Mouse (Mus musculus): ENCODE measurements at regions not wholly inside any gene's neighbourhood (a gene's known extent, or its start where the extent isn't known, plus 50 kb on each side); places are given as distances from the start of the nearest gene placed in this dataset.
A peak's percentile ranks its signal among the peaks of the same experiment; 100 is the strongest.

DNA sequence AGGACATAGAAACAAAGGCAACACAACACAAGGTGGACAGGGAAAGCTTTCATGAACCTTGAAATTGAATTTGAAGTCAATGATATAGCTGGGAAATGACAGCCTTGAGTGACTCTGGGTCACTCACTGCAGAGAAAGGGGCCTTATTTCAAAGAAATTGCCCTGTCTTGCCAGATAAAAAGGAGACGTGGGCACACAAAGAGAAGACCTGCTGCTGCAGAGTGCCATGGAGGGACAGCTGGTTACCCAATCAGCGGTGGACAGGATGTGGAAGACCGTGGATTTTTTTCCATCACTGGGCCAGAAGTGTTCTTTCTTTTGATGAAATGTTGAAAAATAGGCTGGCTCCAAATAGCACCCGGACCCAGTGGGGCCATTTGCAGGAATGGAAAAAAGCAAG is 77.8 kb upstream of the Epha4 start:
- H3K4me3 ChIP-seq = no peak overlapping the region
- no peak for DNase-seq (ENCODE audit: extremely low spot score in 1 of 2, low spot score in 2 of 2)
- intact Hi-C loops (cut with DNase I) = loop anchor here (10.0 kb wide), 1 partner anchor 302 kb away; no protein-coding TSS in a partner anchor
- H3K27ac ChIP-seq = no peak overlapping the region
- TF ChIP-seq CTCF (IDR thresholded peaks at IDR 0.05) = no peak

DNA sequence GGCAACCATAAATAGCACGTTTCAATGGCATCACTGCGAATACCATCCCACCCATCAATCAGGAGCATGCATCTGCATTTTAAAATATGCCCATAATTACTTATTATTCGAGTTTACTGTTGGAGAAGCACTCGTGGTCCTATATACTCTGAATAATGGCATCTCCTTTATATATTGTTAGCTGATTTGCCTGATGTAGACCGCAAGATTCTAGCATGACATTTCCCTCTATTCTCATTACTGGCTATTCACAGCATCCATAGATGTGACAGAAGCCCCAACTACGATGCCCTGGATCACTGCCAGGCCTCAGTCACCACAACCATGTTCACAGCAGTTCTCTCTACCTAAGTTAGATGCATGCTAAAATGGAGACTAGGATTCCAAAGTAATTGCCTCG is 77.4 kb upstream of the Epha4 start:
- H3K4me3 ChIP-seq = no peak overlapping the region
- no peak for TF ChIP-seq CTCF (IDR thresholded peaks at IDR 0.05)
- DNase-seq (ENCODE audit: extremely low spot score in 1 of 2, low spot score in 2 of 2) = no peak
- intact Hi-C loops (cut with DNase I) = loop anchor here (10.0 kb wide), 1 partner anchor 303 kb away; no protein-coding TSS in a partner anchor
- H3K27ac ChIP-seq = no peak overlapping the region

GRCm38 (mm10) chr1:77589423-77589822 is 74.5 kb upstream of the Epha4 start:
- TF ChIP-seq CTCF (IDR thresholded peaks at IDR 0.05) = peak; percentile 59
- intact Hi-C loops (cut with DNase I) = loop anchor here (5.0 to 10.0 kb wide), 2 partner anchors 67 to 1935 kb away; no protein-coding TSS in a partner anchor
- H3K4me3 ChIP-seq = no peak overlapping the region
- no peak overlapping the region for H3K27ac ChIP-seq
- no peak for DNase-seq (ENCODE audit: extremely low spot score in 1 of 2, low spot score in 2 of 2)

DNA sequence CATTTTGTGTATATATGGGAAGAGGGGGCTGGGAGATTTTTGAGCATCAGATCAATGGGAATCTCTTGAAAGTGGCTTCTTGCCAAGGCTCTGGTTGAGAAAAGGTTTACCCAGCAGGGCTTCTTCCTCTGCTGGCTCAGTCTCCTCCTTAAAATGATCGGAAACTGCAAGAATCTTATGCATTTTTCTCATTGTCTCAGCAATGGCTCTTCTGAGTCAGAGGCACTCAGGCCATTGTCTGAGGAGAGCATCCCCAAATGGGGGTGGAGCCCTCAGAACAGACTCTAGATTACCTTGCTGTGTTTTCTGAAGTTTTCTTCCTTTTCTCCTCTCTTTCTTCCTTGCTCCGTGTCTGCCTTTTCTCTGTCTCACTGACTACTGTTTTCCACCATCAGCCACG is 70.6 kb upstream of the Epha4 start:
- Histone ChIP-seq H3K4me3 (no peak overlapping the region), H3K27ac (no peak overlapping the region)
- DNase-seq (ENCODE audit: extremely low spot score in 1 of 2, low spot score in 2 of 2) = no peak
- intact Hi-C loops (cut with DNase I) = loop anchor here (5.0 to 10.0 kb wide), 2 partner anchors 63 to 1931 kb away; no protein-coding TSS in a partner anchor
- no peak for TF ChIP-seq CTCF (IDR thresholded peaks at IDR 0.05)

DNA sequence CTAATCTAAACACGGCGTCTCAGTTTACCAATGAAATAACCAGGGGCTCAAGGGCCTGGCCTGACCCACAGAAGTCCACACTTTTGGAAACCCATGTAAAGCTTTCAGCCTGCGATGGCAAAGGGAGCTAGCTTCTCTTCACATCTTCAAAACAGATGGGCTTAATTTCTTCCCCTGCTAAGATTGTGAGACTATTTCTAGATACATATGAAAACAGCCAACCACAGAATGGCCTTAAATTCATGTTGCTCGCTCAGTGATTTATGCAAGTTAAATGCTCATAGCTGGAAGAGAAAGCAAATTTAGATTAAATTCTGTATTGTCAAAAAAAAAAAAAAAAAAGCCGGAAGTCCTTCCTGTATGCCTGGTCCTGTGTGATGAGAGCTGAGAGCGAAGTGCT is 53.2 kb upstream of the Epha4 start:
- no peak for TF ChIP-seq CTCF (IDR thresholded peaks at IDR 0.05)
- no peak for DNase-seq (ENCODE audit: extremely low spot score in 1 of 2, low spot score in 2 of 2)
- intact Hi-C loops (cut with DNase I) = no loop called here
- H3K4me3 ChIP-seq = no peak overlapping the region
- H3K27ac ChIP-seq = peak overlapping the region; percentile 26

DNA sequence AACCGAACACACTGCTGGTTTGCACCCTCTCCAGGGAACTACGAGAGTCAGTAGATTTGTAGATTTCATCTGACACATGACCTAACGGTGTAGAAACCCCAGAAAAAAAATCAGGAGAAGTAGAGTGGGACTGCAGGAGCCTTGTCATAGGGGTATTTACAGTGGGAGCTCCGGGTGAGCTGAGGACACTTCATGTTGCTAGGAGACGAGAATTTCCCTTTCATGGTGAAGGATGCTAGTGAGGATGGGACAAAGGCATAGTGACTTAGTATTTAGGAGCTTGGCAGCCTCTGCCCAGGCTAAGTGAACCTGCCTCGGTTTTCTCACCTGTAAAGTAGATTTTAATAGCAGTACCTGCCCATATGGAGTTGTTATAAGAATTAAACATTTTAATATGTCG is 52.8 kb upstream of the Epha4 start:
- H3K4me3 ChIP-seq = no peak overlapping the region
- intact Hi-C loops (cut with DNase I) = no loop called here
- peak overlapping the region; percentile 26 for H3K27ac ChIP-seq
- no peak for DNase-seq (ENCODE audit: extremely low spot score in 1 of 2, low spot score in 2 of 2)
- TF ChIP-seq CTCF (IDR thresholded peaks at IDR 0.05) = no peak
